Mouse (Mus musculus) bone marrow, adult 2 months (tissue): ENCODE measurements at regions not wholly inside any gene's neighbourhood (a gene's known extent, or its start where the extent isn't known, plus 50 kb on each side); places are given as distances from the start of the nearest gene placed in this dataset.

ENCODE experiments used
- CTCF ChIP-seq: fragments of 200-500 bp; IDR thresholded peaks from 2 replicates; pipeline ENCODE4 v1.5.1; 2011; ENCODE audit warnings: low read length, control low read depth; ENCODE audit not compliant: control insufficient read depth, insufficient read depth
- POLR2A ChIP-seq: fragments of 200-500 bp; IDR thresholded peaks from 2 replicates; pipeline ENCODE4 v1.6.1; 2011; ENCODE audit warnings: low read depth, mild to moderate bottlenecking, control low read depth, low read length, borderline replicate concordance; ENCODE audit not compliant: control insufficient read depth

DNA sequence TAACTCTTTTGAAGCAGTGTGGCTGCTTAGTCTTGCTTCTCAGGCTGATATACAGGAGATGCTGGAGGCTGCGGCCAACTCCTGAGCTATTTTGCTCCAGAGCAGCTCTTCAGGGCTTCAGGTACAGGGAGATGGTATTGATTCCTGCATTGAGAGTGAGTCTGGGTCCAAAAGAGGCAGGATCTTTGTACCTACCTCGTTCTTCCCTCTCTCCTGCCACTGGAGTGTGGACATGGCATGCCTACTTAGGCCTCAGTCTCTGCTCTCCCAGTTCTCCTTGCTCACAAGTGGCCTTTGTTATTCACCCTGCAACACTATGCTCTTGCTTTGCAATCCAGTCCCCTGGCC, 284.8 kb downstream of the Bcl11a start:
- TF ChIP-seq CTCF = no peak
- no peak for TF ChIP-seq POLR2A
